Comparison of ENCODE assay signal across 7 mouse cellular contexts in genomic region chr19:25673224-25674055, GRCm38 (mm10). TPM values are rescaled to one million over a fixed set of nuclear protein-coding genes. Genes with fewer than 3 reads are reported as not detected.
DNase-seq lines count a peak whose midpoint lies in the region; TF ChIP-seq lines count a peak whose summit lies in the region.

No protein-coding gene starts in this region.

- no peaks in the 10 kb centered on the region for H3K4me1 ChIP-seq in cortical plate, adult 2 months (ENCODE audit: control insufficient read depth, insufficient read depth, low read length)

- no peak for TF ChIP-seq POLR2A in cortical plate, adult 2 months (IDR thresholded peaks at IDR 0.05; ENCODE audit: extremely low read depth, insufficient read depth, low read length)

- peak; percentile 25 for DNase-seq in ovary, postnatal 14 days (ENCODE audit: low spot score)
- no peak for DNase-seq in ovary, adult 18-20 months (ENCODE audit: low spot score)
- DNase-seq in gastrocnemius, postnatal 36 days: peak; percentile 26 to 32
- DNase-seq in kidney, adult 8-10 months: peak; percentile 14
- peak; percentile 5 for DNase-seq in lung, postnatal 14 days
- DNase-seq in adipocyte (ENCODE audit: low spot score): no peak

- peak overlapping the region; percentile 32 for H3K4me3 ChIP-seq in cortical plate, adult 2 months (ENCODE audit: insufficient read depth, low read length)

- H3K27ac ChIP-seq in cortical plate, adult 2 months (ENCODE audit: insufficient read depth, low read length): no peak overlapping the region

- intact Hi-C loops in gastrocnemius, postnatal 36 days (cut with DNase I): loop anchor here (5.0 to 10.0 kb wide), 2 partner anchors 931 to 1074 kb away; partner anchors contain the start of gene Smarca2

- no peak for TF ChIP-seq CTCF in cortical plate, adult 2 months (IDR thresholded peaks at IDR 0.05; ENCODE audit: extremely low read depth, insufficient read depth, low read length)

RNA-seq across cellular contexts. Expression of gene Dmrt2, which starts 1.2 kb away (rescaled TPM):
- 1.4 and 1.5 TPM in 2 replicates for polyA plus RNA-seq in cortical plate, adult 2 months (2012; rRNA removed)
- 1 to 10 TPM; 4.2 to 6.6 TPM for total RNA-seq in gastrocnemius, postnatal 36 days (2021)

Comparison
In these comparisons a context has a peak if more than half of its experiments do, and no peak if none do; other contexts are left out.
1. DNase-seq: peak in ovary, postnatal 14 days (single experiment), gastrocnemius, postnatal 36 days (2 of 2), kidney, adult 8-10 months (2 of 2) and lung, postnatal 14 days (single experiment); none in ovary, adult 18-20 months (single experiment) and adipocyte (single experiment).